Mouse (Mus musculus) forebrain, embryonic 13.5 days (tissue): ENCODE data around the gene Fam178b. TPM values are rescaled to one million over a fixed set of nuclear protein-coding genes. Genes with fewer than 3 reads are reported as not detected.

Source experiments
- ATAC-seq: fragments of 200-750 bp; cut with Nextera tagmentation; 2 replicates; pipeline ENCODE4 v1.8.0; 2017
- H3K27ac ChIP-seq: fragments of 300-500 bp; sonication (generic); 2 replicates; pipeline ENCODE4 v1.5.1; 2015; ENCODE audit warnings: inconsistent platforms, mild to moderate bottlenecking, moderate library complexity
- H3K27me3 ChIP-seq: fragments of 300-500 bp; sonication (generic); 2 replicates; pipeline ENCODE4 v1.6.1; 2015; ENCODE audit warnings: mild to moderate bottlenecking, inconsistent platforms
- H3K36me3 ChIP-seq: fragments of 300-500 bp; sonication (generic); 2 replicates; pipeline ENCODE4 v1.6.1; 2015; ENCODE audit warnings: mild to moderate bottlenecking, inconsistent platforms; ENCODE audit not compliant: poor library complexity, severe bottlenecking
- H3K4me1 ChIP-seq: fragments of 300-500 bp; sonication (generic); 2 replicates; pipeline ENCODE4 v1.6.1; 2015; ENCODE audit warnings: inconsistent platforms
- H3K4me2 ChIP-seq: fragments of 300-500 bp; sonication (generic); 2 replicates; pipeline ENCODE4 v1.6.1; 2015; ENCODE audit warnings: inconsistent platforms, mild to moderate bottlenecking, moderate library complexity
- H3K4me3 ChIP-seq: fragments of 300-500 bp; sonication (generic); 2 replicates; pipeline ENCODE4 v1.5.1; 2015; ENCODE audit warnings: mild to moderate bottlenecking, inconsistent platforms
- H3K9ac ChIP-seq: fragments of 300-500 bp; sonication (generic); 2 replicates; pipeline ENCODE4 v1.6.1; 2015; ENCODE audit warnings: mild to moderate bottlenecking, inconsistent platforms
- H3K9me3 ChIP-seq: fragments of 300-500 bp; sonication (generic); replicated peaks from 2 replicates; pipeline ENCODE4 v1.6.1; 2016; ENCODE audit warnings: inconsistent platforms
- WGBS: fragments of 180-500 bp; shearing (Covaris S2); methylation state at CpG from one replicate; pipeline ENCODE4 v1.1.7; 2015; 5-methylcytosine and 5-hydroxymethylcytosine counted together
- polyA plus RNA-seq: library from polyadenylated mRNA; unstranded; fragments of >200 nt; fragmentation: Nextera tagmentation; extraction: Ambion mirVana; gene quantifications from 2 replicates; pipeline ENCODE4 v1.2.1, GENCODE M21; 2015

Gene Fam178b
- polyA plus RNA-seq, 1 experiment from 2014 or later: 0.34 TPM

DNA sequence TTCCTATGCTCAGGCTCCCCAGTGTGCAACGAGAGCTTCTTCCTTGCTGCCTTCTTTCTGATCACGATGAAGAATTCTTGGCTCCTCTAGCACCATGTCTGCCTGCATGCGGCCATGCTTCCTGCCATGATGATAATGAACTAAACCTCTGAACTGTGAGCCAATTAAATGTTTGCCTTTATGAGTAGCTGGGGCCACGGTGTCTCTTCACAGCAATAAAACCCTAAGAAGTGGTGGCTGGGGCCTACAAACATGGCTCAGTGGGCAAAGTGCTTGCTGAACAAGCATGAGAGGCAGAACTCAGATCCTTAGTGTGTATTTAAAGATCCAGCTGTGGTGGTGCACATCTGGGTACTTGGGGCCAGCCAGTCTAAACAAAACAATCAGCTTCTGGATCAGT, 17.0 kb downstream of the Fam178b start:
- Histone ChIP-seq H3K9me3 (no peaks in the 10 kb centered on the region), H3K27ac (no peak overlapping the region), H3K4me3 (no peak overlapping the region), H3K4me1 (no peaks in the 10 kb centered on the region), H3K4me2 (no peak overlapping the region), H3K27me3 (no peaks in the 10 kb centered on the region), H3K9ac (no peak overlapping the region), H3K36me3 (no peaks in the 10 kb centered on the region)
- no peak for ATAC-seq
- WGBS: 71% methylated on average over 4 of the region's 4 CpGs

DNA sequence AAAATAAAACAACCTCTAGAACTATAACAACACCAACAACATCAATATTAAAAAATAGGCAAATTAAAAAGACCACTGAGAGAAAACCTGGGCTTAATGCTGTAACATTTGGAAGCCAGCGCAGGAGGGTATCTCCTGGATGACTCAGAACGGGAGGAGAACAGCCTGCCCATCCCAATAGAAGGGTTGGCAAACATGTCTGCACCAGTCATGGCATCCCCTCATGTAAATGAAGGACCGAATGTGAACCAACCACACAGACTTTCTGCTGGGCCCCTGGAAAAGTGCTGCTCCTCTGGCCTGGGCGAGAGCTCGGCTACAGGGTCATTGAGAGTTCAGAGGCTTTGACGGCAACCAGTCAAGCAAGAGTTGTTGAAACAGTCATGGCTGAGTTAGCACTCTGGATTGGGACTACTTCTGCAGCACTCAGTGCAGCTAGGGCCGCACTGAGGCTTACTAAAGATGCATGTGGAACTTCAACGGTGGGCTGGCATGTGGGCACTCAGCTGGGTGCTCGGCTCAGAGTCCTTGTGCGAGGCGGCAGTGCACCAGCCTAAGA, 17.7 kb downstream of the Fam178b start:
- Histone ChIP-seq H3K27me3 (no peaks in the 10 kb centered on the region), H3K9me3 (no peaks in the 10 kb centered on the region), H3K4me1 (no peaks in the 10 kb centered on the region), H3K4me3 (no peak overlapping the region), H3K27ac (no peak overlapping the region), H3K9ac (no peak overlapping the region), H3K4me2 (no peak overlapping the region), H3K36me3 (no peaks in the 10 kb centered on the region)
- 77% methylated on average over 11 of the region's 11 CpGs for WGBS
- no peak for ATAC-seq

DNA sequence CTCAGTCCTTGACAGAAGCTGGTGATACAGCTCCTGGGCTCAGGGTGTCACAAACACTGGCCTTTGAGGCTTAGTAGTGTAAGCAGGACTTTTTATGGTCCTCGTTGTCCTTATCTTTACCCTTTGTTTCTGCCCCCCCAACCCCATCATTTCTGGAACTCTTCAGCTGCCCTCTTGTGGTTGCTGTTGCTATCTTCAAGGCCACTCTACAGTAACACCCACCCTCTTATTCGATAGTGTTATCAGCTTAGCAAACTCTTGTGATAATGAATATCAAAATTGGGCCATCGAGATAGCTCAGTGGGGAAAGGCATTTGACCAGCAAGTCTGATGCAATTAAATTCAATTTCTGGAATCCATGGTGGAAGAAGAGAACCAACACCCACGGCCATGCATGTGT, 18.5 kb downstream of the Fam178b start:
- H3K9me3 ChIP-seq: no peaks in the 10 kb centered on the region
- no peaks in the 10 kb centered on the region for H3K36me3 ChIP-seq
- no peak overlapping the region for H3K27ac ChIP-seq
- ATAC-seq: no peak
- WGBS: 77% methylated on average over 4 of the region's 4 CpGs
- no peaks in the 10 kb centered on the region for H3K4me1 ChIP-seq
- H3K27me3 ChIP-seq: no peaks in the 10 kb centered on the region
- no peak overlapping the region for H3K9ac ChIP-seq
- H3K4me2 ChIP-seq: no peak overlapping the region
- no peak overlapping the region for H3K4me3 ChIP-seq

DNA sequence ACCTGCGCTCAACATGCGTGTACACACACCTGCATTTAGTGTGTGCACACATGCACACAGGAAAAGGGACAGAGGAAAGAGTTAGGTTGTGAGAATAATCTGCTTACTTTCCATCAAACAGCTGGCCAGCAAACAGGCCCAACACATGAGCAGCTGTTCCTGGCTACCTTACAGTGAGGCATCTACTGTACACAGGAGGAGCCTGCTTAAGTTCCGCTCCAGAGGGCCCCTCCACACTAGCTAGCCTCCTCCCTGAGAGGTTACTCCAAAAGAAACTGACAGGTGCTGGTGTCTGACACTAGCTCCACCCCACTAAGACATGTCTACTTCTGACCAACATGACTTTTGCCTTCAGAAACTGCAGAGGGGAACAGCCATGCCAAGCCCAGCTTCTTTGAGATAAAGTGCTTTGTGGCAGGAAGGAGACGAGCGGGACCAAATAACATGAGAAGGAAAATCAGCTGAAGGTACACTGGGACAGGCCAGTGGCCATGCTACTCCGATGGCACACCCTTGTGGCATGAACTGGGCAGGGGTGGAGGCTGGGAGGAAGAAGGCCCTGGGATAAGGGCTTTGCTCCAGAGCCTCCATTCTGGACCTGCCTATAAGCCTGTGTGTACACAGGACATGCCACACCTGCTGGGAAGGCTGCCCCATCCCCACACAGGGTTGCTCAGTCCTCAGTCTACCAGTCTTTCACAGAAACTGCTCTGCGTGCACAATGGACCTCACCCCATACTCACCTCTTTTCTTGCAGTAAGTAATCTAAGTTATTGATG, 24.2 kb downstream of the Fam178b start:
- H3K4me2 ChIP-seq: no peak overlapping the region
- H3K9ac ChIP-seq: no peak overlapping the region
- no peaks in the 10 kb centered on the region for H3K27me3 ChIP-seq
- no peak for ATAC-seq
- H3K9me3 ChIP-seq: no peaks in the 10 kb centered on the region
- H3K4me3 ChIP-seq: no peak overlapping the region
- H3K27ac ChIP-seq: no peak overlapping the region
- H3K4me1 ChIP-seq: no peaks in the 10 kb centered on the region
- WGBS: 77% methylated on average over 7 of the region's 7 CpGs
- H3K36me3 ChIP-seq: no peaks in the 10 kb centered on the region

DNA sequence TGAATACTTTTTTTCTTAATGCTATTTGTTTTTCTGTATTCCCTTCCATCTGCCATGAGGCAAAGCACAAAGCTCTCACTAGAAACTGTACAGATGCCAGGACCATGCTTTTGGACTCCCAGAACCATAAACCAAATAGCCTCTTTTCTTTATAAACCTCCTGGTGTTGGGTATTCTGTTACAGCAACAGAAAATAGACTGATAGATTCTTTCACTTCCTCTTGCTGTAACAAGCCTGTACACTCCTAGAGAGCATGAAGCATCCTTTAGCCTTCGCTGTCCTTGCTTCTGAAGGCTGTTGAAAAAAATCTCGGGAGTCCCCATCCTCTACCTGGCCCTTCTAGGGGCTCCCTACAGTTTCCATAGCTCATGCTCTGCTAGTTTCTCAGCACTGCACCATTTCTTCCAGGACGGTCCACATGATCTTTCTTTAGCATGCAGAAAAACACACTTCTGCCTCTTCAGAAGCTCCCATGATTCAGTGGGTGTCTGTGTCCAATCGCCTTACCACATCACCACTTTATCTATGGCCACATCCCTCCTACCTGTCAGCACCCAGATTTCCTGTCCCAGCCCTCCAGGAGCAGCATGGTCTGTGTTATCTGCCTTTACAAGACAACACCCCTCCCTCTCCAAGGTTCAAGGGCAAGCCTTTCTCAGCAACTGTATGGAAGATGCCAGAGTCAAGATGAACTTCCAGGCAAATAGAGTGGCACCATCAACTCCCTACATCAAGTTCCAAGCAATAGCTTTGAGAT, 25.1 kb downstream of the Fam178b start:
- ATAC-seq: no peak
- H3K27me3 ChIP-seq: no peaks in the 10 kb centered on the region
- H3K4me1 ChIP-seq: no peaks in the 10 kb centered on the region
- no peak overlapping the region for H3K27ac ChIP-seq
- no peaks in the 10 kb centered on the region for H3K36me3 ChIP-seq
- WGBS: 81% methylated on average over 4 of the region's 4 CpGs
- no peak overlapping the region for H3K4me3 ChIP-seq
- H3K9ac ChIP-seq: no peak overlapping the region
- no peaks in the 10 kb centered on the region for H3K9me3 ChIP-seq
- no peak overlapping the region for H3K4me2 ChIP-seq

DNA sequence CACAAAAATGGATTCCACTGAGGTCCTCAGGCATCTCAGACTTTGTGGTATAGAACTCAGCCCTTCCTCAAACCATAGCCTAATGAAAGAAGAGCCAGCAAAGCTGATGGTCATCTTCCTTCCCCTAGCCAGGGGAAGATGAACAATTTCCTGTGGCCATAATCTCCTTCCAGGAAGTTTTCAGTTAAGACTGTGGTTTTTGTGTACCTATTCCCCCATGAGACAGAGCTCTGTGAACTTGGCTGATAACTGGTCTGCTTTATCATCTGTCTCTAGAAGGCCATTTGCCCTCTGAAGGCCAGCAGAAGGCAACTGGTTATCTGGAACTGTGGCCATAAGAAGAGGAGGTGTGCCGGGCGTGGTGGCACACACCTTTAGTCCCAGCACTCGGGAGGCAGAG, 26.8 kb downstream of the Fam178b start:
- Histone ChIP-seq H3K4me3 (no peak overlapping the region), H3K4me2 (no peak overlapping the region), H3K27me3 (no peaks in the 10 kb centered on the region), H3K27ac (no peak overlapping the region), H3K9me3 (no peaks in the 10 kb centered on the region), H3K4me1 (no peaks in the 10 kb centered on the region), H3K9ac (no peak overlapping the region), H3K36me3 (no peaks in the 10 kb centered on the region)
- 96% methylated on average over 3 of the region's 3 CpGs for WGBS
- ATAC-seq: no peak

DNA sequence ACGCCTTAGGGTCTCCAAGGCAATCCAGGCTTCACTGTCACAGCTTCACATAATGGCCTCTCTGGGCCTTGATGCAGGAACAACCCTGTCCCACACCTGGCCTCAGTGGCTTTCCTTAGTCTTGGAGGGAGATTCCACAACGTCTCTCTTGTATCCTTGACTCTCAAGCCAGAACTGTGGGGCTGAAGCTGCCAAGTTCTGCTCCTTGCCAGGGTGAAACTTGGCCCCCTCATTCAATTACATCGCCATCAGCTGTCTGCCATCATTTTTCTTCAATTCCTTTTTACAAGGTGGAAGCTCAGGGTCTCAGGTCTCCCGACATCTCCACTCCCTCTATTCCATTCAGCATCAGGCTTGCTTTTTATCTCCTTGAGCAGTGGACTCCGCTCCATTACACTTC, 27.9 kb downstream of the Fam178b start:
- Histone ChIP-seq H3K9ac (no peak overlapping the region), H3K9me3 (no peaks in the 10 kb centered on the region), H3K27ac (no peak overlapping the region), H3K4me1 (no peaks in the 10 kb centered on the region), H3K4me2 (no peak overlapping the region), H3K36me3 (no peaks in the 10 kb centered on the region), H3K27me3 (no peaks in the 10 kb centered on the region), H3K4me3 (no peak overlapping the region)
- no peak for ATAC-seq
- 79% methylated on average over 5 of the region's 5 CpGs for WGBS

DNA sequence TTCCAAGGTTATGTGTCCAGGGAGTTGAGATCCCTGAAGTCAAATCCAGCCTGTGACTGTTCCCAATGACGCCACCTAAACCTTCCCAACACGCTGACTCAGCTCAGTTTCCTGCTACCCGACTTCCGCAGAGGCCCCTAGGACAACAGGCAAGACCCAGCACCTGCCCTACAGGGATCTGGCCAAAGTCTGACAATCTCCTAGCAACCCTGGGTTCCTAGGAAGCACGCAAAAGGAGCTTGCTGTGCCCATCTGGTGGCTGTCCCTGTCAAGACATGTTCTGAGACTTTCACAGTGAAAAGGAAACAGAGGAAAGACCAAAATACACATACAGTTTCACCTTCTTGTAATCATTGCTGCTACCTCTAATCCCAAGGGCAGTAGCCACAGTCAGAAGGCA, 35.4 kb downstream of the Fam178b start:
- Histone ChIP-seq H3K9ac (no peak overlapping the region), H3K27ac (no peak overlapping the region), H3K36me3 (no peaks in the 10 kb centered on the region), H3K4me3 (no peak overlapping the region), H3K27me3 (no peaks in the 10 kb centered on the region), H3K4me2 (no peak overlapping the region), H3K9me3 (no peaks in the 10 kb centered on the region), H3K4me1 (peaks cover 4% of the 10 kb centered on the region; the same call in 1 of the 2 replicates)
- no peak for ATAC-seq
- 72% methylated on average over 5 of the region's 5 CpGs for WGBS

DNA sequence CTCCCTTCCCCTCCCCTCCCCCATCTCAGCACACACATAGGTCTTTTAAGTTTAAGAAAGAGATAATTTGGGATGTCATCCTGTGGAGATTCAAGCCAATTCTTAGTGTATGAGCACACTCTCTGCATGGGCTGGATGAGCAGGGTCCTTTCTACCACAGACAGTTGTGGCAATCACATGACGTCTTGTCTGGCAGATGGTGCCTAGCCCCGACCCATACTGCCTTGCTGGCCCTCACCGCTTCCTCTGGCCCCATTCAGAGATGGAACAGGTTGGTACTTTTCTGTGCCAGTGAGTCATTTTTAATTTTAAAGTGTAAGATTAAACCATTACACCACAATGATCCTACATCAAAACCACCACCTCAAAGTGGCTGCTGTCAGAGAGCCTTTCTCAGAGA, 36.7 kb downstream of the Fam178b start:
- H3K4me3 ChIP-seq: no peak overlapping the region
- WGBS: 70% methylated on average over 3 of the region's 3 CpGs
- no peak overlapping the region for H3K4me2 ChIP-seq
- H3K27me3 ChIP-seq: no peaks in the 10 kb centered on the region
- no peaks in the 10 kb centered on the region for H3K36me3 ChIP-seq
- peaks cover 4% of the 10 kb centered on the region; the same call in 1 of the 2 replicates for H3K4me1 ChIP-seq
- no peak for ATAC-seq
- H3K27ac ChIP-seq: no peak overlapping the region
- H3K9ac ChIP-seq: no peak overlapping the region
- no peaks in the 10 kb centered on the region for H3K9me3 ChIP-seq

DNA sequence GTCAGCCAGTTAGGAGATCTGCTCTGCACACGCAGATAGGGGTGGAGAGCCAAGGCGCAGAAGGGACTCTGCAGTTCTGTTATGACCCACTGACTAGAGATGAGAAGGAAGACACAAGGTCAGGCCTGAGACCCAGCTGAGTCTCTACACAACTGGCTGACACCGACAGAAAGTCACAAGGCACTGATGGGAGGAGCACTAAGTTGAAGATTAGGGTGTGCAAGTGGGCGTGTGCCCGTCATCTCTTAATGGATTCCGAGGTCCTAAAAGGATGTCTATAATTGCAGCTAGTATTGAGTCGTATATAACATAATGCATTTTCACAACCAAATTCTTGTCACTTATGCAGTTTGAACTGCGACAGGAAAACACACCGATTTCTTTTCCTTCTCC, 38.4 kb downstream of the Fam178b start:
- 87% methylated on average over 9 of the region's 9 CpGs for WGBS
- Histone ChIP-seq H3K4me3 (no peak overlapping the region), H3K4me1 (peaks cover 4% of the 10 kb centered on the region; the same call in 1 of the 2 replicates), H3K9ac (no peak overlapping the region), H3K27me3 (no peaks in the 10 kb centered on the region), H3K27ac (no peak overlapping the region), H3K9me3 (no peaks in the 10 kb centered on the region), H3K4me2 (no peak overlapping the region), H3K36me3 (no peaks in the 10 kb centered on the region)
- no peak for ATAC-seq

DNA sequence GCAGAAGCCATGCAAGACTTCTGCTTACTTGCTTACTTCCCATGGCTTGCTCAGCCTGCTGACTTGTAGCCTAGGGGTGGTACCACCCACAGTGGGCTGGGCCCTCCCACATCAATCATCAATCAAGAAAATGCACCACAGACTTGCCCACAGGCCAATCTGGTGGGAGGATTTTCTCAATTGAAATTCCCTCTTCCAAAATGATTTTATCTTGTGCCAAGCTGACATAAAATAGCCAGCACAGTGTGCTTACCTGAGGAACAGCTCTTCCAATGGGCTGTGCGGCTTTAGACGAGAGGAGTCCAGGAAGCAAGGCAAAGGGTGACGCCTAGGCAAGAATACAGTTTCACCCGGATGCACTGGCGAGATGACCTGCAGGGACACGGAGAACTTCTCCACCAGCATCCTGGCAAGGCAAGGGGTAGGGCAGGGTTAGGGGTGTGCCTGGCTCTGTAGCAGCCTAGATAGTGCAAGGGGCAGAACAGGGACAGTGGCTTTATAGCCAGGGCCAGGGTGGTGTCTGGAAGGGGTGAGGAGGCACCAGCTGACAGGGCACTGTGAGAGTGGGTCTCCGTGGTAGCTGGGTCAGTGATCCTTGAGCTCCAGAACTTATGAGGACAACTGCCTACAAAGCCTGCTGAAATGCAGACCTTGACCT, 38.9 kb downstream of the Fam178b start:
- ATAC-seq: no peak
- WGBS: 89% methylated on average over 7 of the region's 7 CpGs

More for the DNA sequence above, 38.9 kb downstream of the Fam178b start:
- Histone ChIP-seq H3K9ac (no peak overlapping the region), H3K4me2 (no peak overlapping the region), H3K9me3 (no peaks in the 10 kb centered on the region), H3K27ac (no peak overlapping the region), H3K36me3 (no peaks in the 10 kb centered on the region), H3K27me3 (no peaks in the 10 kb centered on the region), H3K4me3 (no peak overlapping the region), H3K4me1 (peaks cover 4% of the 10 kb centered on the region; the same call in 1 of the 2 replicates)
